Mouse (Mus musculus) cerebellum, postnatal 36 days (tissue): ENCODE measurements around the gene Ralgapa2.

Experiments used
- DNase-seq, 2 experiments: peaks; one replicate each; pipeline ENCODE4 v3.0.0; 2021 to 2022; ENCODE audit warnings: mixed read lengths in 2 of 2

The Ralgapa2 gene

GRCm38 (mm10) chr2:146219791-146220190 is 292.4 kb downstream of the Ralgapa2 start:
- no peak for DNase-seq

DNA sequence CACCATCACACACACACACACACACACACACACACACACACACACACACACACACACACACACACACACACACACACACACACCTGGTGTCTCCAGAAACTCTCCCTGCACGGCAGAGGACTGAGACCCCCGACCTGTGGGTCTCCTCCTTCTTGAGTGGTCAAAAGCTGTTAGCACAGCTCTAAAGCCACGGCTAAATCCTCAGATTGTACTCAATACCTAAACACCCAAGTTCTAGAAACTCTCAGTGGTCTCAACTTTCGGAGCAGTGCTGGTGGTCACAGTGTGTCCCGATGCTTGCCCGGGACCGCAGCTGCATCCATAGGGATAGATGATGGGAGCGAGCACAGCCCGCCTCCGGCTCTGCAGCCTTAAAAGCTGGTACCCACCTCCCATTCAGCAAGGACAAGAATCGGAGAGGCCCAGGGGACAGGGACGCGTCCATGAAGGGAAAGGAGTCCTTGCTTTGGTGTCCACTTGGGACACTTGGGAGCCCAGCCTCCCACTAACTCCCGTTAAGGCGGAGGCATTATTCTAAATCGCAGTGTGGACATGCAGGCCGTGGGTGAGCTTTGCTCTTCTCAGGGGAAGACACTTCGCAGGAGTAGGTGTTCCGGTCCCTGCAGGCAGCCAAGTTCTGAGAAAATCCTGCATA is 293.1 kb downstream of the Ralgapa2 start:
- no peak for DNase-seq

GRCm38 (mm10) chr2:146218161-146218691 is 293.9 kb downstream of the Ralgapa2 start:
- no peak for DNase-seq

DNA sequence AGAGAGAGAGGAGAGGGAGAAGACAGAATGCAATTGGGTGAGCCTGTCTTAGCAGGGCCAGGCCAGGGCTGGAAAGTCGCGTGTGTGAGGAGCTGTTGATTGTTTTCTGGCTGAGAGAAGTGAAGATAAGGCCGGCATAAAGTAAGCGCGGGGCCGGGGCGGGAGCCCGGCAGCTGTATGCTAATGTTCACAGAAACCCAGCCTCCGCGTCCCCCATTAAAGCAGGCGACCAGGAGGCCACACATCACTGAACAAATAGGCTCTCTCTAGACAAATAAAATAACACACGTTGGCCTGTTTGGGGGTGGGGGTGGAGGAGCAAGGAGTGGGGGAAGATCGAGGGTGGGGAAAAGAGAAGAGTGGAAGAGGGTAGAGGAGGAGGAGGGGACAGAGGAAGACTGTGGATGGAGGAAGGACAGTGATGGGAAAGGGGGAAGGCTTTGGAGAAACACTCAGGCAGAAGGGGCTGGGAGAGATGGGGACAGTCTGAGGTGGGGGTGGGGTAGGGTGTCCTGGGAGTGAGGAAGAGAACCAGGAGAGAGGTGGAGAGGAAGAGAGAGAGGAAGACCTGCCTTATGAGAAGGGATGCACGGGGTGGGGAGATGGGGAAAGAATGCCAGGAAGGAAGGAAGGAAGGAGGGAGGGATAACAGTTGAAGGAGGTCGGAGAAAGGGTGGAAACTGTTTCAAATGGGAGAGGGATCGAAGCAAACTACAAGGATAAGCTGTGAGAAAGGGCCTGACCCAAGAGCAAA is 294.7 kb downstream of the Ralgapa2 start:
- no peak for DNase-seq

- DNase-seq: no peak
Observed at GRCm38 (mm10) chr2:146216111-146217064, 295.8 kb downstream of the Ralgapa2 start.

- DNase-seq: peak; percentile 29 to 33
Observed at GRCm38 (mm10) chr2:146214715-146215114, 297.4 kb downstream of the Ralgapa2 start.

- DNase-seq: no peak
Observed at GRCm38 (mm10) chr2:146210968-146211367, 301.2 kb downstream of the Ralgapa2 start.

DNA sequence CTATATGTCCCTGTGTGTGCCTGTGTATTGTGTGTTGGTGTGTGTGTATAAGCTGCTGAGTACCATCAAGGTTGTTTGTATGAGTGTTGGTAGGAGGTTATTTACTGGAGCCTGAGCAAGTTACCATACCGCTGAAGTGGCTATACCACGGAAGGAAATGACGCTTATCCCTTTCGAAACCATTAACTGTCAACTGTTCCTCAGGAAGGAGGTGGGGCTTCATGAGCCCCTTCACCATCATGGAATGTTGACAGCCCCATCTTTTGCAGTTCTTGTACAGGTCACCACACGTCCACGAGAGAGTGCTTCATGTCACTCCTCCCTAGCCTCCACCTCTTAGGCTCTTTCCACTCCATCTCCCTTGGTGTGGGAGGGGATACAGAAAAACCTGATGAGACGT is 314.2 kb downstream of the Ralgapa2 start:
- DNase-seq: no peak

DNA sequence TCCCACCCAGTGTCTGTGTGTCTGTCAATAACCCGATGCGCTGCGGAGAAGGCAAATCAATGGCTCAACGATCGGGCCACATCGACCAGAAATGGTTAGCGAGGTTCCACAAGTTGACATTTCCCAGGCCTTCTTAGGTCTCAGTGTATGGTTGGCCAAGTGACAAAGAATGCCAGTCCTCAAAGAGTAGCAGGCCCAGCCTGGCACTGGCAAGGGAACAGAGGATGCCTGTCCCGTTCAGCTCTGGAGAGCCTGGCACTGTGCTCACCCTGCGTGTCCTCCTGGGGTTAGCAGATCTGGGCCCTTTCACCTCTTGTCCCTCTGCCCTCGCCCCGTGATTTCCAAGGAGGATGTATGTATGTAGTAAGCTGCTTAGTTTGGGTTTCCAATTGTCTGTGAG is 316.0 kb downstream of the Ralgapa2 start:
- no peak for DNase-seq
